Mouse (Mus musculus): ENCODE measurements around the gene Slit1.

DNA sequence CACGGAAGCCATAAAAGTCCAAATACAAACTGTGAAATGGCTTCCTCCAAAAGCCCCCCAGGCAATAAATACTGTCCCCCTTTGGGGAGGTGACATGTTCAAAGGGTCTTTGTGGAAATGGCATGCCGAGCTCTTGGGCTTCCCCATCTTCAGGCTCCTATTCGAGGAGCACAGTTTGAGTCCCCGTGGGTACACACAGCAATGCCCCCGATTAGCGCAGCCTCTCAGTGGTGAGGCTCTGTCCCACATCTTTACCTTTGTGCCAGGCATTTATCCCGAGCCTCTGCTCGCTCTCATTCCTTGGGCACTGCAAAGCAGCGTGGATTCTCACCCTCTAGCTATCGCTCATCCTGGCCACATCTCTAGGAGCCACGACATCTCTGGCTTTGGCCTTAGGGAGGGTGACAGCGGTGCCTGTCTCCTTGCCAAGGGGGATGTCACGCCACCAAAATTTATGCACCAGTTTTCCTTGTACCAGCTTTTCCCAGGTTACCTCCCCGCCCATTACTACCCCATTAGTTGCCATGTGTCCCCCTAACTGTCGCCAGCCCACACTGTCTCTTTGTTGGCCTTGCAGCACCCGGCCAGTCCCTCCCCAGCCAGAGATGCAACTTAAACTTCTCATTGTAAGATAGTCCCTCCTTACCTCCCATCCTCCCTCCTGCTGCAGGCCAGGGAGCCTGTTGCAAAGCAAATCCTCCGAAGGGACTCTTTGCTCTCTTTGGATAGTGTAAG, 37.2 kb downstream of the Slit1 start:
- no peak for TF ChIP-seq POLR2A (IDR thresholded peaks at IDR 0.05; ENCODE audit: insufficient read length, low read depth)
- TF ChIP-seq E2F4 (IDR thresholded peaks at IDR 0.05; ENCODE audit: insufficient read depth), result no peak
- TF ChIP-seq MAX (IDR thresholded peaks at IDR 0.05; ENCODE audit: low read depth), result no peak
- no peak for TF ChIP-seq USF1 (IDR thresholded peaks at IDR 0.05; ENCODE audit: low read depth)
